Mouse (Mus musculus) midbrain, embryonic 14.5 days (tissue): ENCODE results near the gene Pcgf5. TPM values are rescaled to one million over a fixed set of nuclear protein-coding genes. Genes with fewer than 3 reads are reported as not detected.

Experiments
- ATAC-seq: fragments of 200-750 bp; cut with Nextera tagmentation; 2 replicates; pipeline ENCODE4 v1.8.0; 2017; ENCODE audit warnings: moderate number of reproducible peaks, moderate library complexity; ENCODE audit not compliant: low FRiP score, low TSS enrichment
- DNase-seq: peaks from one replicate; pipeline ENCODE4 v3.0.0-alpha.2; 2015
- H3K27ac ChIP-seq: fragments of 300-500 bp; sonication (generic); replicated peaks from 2 replicates; pipeline ENCODE4 v1.5.1; 2014; ENCODE audit warnings: mild to moderate bottlenecking, low read depth, low read length, moderate library complexity
- H3K27me3 ChIP-seq: fragments of 300-500 bp; sonication (generic); 2 replicates; pipeline ENCODE4 v1.6.1; 2014; ENCODE audit warnings: low read length, control low read depth, mixed read lengths; ENCODE audit not compliant: control insufficient read depth, insufficient read depth
- H3K36me3 ChIP-seq: fragments of 300-500 bp; sonication (generic); 2 replicates; pipeline ENCODE4 v1.6.1; 2014; ENCODE audit warnings: low read length, control low read depth; ENCODE audit not compliant: control insufficient read depth, insufficient read depth
- H3K4me1 ChIP-seq: fragments of 300-500 bp; sonication (generic); 2 replicates; pipeline ENCODE4 v1.6.1; 2014; ENCODE audit warnings: mild to moderate bottlenecking, antibody characterized with exemption, low read length, control low read depth; ENCODE audit not compliant: control insufficient read depth, insufficient read depth
- H3K4me2 ChIP-seq: fragments of 300-500 bp; sonication (generic); 2 replicates; pipeline ENCODE4 v1.6.1; 2014; ENCODE audit warnings: mild to moderate bottlenecking, low read length, moderate library complexity
- H3K4me3 ChIP-seq: fragments of 300-500 bp; sonication (generic); replicated peaks from 2 replicates; pipeline ENCODE4 v1.5.1; 2014; ENCODE audit warnings: low read depth, low read length
- H3K9ac ChIP-seq: fragments of 300-500 bp; sonication (generic); replicated peaks from 2 replicates; pipeline ENCODE4 v1.6.1; 2014; ENCODE audit warnings: mild to moderate bottlenecking, low read length, moderate library complexity
- H3K9me3 ChIP-seq: fragments of 300-500 bp; sonication (generic); 2 replicates; pipeline ENCODE4 v1.6.1; 2016; ENCODE audit warnings: low read length, control low read depth, mixed read lengths; ENCODE audit not compliant: control insufficient read depth
- WGBS: fragments of 180-500 bp; shearing (Covaris S2); extraction: QIAGEN DNeasy Blood & Tissue Kit; methylation state at CpG from one replicate; pipeline ENCODE4 v1.1.7; 2014; 5-methylcytosine and 5-hydroxymethylcytosine counted together
- polyA plus RNA-seq: library from polyadenylated mRNA; unstranded; fragments of >200 nt; fragmentation: Nextera tagmentation; extraction: Ambion mirVana; gene quantifications from 2 replicates; pipeline ENCODE4 v1.2.1, GENCODE M21; 2014

Pcgf5 gene
- polyA plus RNA-seq, 1 experiment from 2014 or later = 7.8 TPM

GRCm38 (mm10) chr19:36408352-36409100 lies 60.4 kb downstream of the Pcgf5 start:
- Histone ChIP-seq H3K27ac (no peak overlapping the region), H3K4me1 (no peaks in the 10 kb centered on the region), H3K27me3 (peaks cover 6% of the 10 kb centered on the region; the same call in 1 of the 2 replicates), H3K36me3 (no peaks in the 10 kb centered on the region), H3K4me2 (peak overlapping the region; percentile 95; the same call in 1 of the 2 replicates), H3K9ac (no peak overlapping the region), H3K9me3 (no peaks in the 10 kb centered on the region), H3K4me3 (no peak overlapping the region)
- ATAC-seq = no peak
- 69% methylated on average over 10 of the region's 10 CpGs for WGBS
- DNase-seq = peak; percentile 12

- Histone ChIP-seq H3K27me3 (peaks cover 6% of the 10 kb centered on the region; the same call in 1 of the 2 replicates), H3K4me1 (no peaks in the 10 kb centered on the region), H3K9me3 (no peaks in the 10 kb centered on the region), H3K36me3 (no peaks in the 10 kb centered on the region), H3K4me3 (peak overlapping the region; percentile 66), H3K9ac (peak overlapping the region; percentile 61), H3K4me2 (peak overlapping the region; percentile 95), H3K27ac (0 out of 2 replicates have a peak overlapping the region, but pooled peaks have one; percentile 20)
- peak; percentile 94 for ATAC-seq
- WGBS = under 1% methylated on average over 40 of the region's 53 CpGs
- DNase-seq = peak; percentile 83
Measured at GRCm38 (mm10) chr19:36409280-36409860, 61.3 kb downstream of the Pcgf5 start.

- Histone ChIP-seq H3K9me3 (no peaks in the 10 kb centered on the region), H3K4me1 (no peaks in the 10 kb centered on the region), H3K27ac (0 out of 2 replicates have a peak overlapping the region, but pooled peaks have one; percentile 20), H3K36me3 (no peaks in the 10 kb centered on the region), H3K4me3 (peak overlapping the region; percentile 66), H3K9ac (peak overlapping the region; percentile 61), H3K27me3 (peaks cover 6% of the 10 kb centered on the region; the same call in 1 of the 2 replicates), H3K4me2 (peak overlapping the region; percentile 95)
- DNase-seq = peak; percentile 62
- under 1% methylated on average over 67 of the region's 82 CpGs for WGBS
- ATAC-seq = no peak; the same call in none of the 2 replicates
Measured at GRCm38 (mm10) chr19:36409861-36410392, 61.8 kb downstream of the Pcgf5 start.

- Histone ChIP-seq H3K9ac (no peak overlapping the region), H3K27me3 (no peaks in the 10 kb centered on the region), H3K9me3 (no peaks in the 10 kb centered on the region), H3K36me3 (no peaks in the 10 kb centered on the region), H3K4me3 (no peak overlapping the region), H3K27ac (no peak overlapping the region), H3K4me1 (no peaks in the 10 kb centered on the region), H3K4me2 (no peak overlapping the region)
- ATAC-seq (no peak), DNase-seq (peak; percentile 60)
Measured at GRCm38 (mm10) chr19:36419885-36420284, 71.8 kb downstream of the Pcgf5 start.

- no peak overlapping the region for H3K9ac ChIP-seq
- H3K36me3 ChIP-seq = no peaks in the 10 kb centered on the region
- H3K27me3 ChIP-seq = no peaks in the 10 kb centered on the region
- H3K4me2 ChIP-seq = no peak overlapping the region
- DNase-seq = no peak
- no peak for ATAC-seq
- H3K4me1 ChIP-seq = no peaks in the 10 kb centered on the region
- no peaks in the 10 kb centered on the region for H3K9me3 ChIP-seq
- H3K27ac ChIP-seq = no peak overlapping the region
- WGBS = 93% methylated on average over 7 of the region's 7 CpGs
- H3K4me3 ChIP-seq = no peak overlapping the region
Measured at GRCm38 (mm10) chr19:36427195-36427876, 79.2 kb downstream of the Pcgf5 start.

GRCm38 (mm10) chr19:36428116-36428515 lies 80.0 kb downstream of the Pcgf5 start:
- WGBS = 93% methylated on average over 4 of the region's 4 CpGs
- no peaks in the 10 kb centered on the region for H3K27me3 ChIP-seq
- no peaks in the 10 kb centered on the region for H3K4me1 ChIP-seq
- no peak overlapping the region for H3K9ac ChIP-seq
- no peaks in the 10 kb centered on the region for H3K36me3 ChIP-seq
- no peaks in the 10 kb centered on the region for H3K9me3 ChIP-seq
- no peak for ATAC-seq
- no peak overlapping the region for H3K27ac ChIP-seq
- no peak overlapping the region for H3K4me2 ChIP-seq
- no peak overlapping the region for H3K4me3 ChIP-seq
- no peak for DNase-seq

GRCm38 (mm10) chr19:36429354-36429753 lies 81.2 kb downstream of the Pcgf5 start:
- Histone ChIP-seq H3K27ac (no peak overlapping the region), H3K4me3 (no peak overlapping the region), H3K4me2 (no peak overlapping the region), H3K9me3 (no peaks in the 10 kb centered on the region), H3K9ac (no peak overlapping the region), H3K36me3 (no peaks in the 10 kb centered on the region), H3K4me1 (no peaks in the 10 kb centered on the region), H3K27me3 (no peaks in the 10 kb centered on the region)
- 100% methylated on average over 1 of the region's 1 CpGs for WGBS
- DNase-seq = no peak
- ATAC-seq = no peak

- Histone ChIP-seq H3K27ac (no peak overlapping the region), H3K36me3 (no peaks in the 10 kb centered on the region), H3K4me2 (no peak overlapping the region), H3K9ac (no peak overlapping the region), H3K4me3 (no peak overlapping the region), H3K4me1 (no peaks in the 10 kb centered on the region), H3K27me3 (no peaks in the 10 kb centered on the region), H3K9me3 (no peaks in the 10 kb centered on the region)
- 93% methylated on average over 3 of the region's 3 CpGs for WGBS
- no peak for ATAC-seq
- DNase-seq = no peak
Measured at GRCm38 (mm10) chr19:36433161-36433560, 85.1 kb downstream of the Pcgf5 start.
